Mouse (Mus musculus): Measurements from ENCODE around the gene Suv39h1. TPM values are rescaled to one million over a fixed set of nuclear protein-coding genes. Genes with fewer than 3 reads are reported as not detected.

The Suv39h1 gene
- polyA plus RNA-seq, 1 experiment from 2014 or later: 36.4 TPM

DNA sequence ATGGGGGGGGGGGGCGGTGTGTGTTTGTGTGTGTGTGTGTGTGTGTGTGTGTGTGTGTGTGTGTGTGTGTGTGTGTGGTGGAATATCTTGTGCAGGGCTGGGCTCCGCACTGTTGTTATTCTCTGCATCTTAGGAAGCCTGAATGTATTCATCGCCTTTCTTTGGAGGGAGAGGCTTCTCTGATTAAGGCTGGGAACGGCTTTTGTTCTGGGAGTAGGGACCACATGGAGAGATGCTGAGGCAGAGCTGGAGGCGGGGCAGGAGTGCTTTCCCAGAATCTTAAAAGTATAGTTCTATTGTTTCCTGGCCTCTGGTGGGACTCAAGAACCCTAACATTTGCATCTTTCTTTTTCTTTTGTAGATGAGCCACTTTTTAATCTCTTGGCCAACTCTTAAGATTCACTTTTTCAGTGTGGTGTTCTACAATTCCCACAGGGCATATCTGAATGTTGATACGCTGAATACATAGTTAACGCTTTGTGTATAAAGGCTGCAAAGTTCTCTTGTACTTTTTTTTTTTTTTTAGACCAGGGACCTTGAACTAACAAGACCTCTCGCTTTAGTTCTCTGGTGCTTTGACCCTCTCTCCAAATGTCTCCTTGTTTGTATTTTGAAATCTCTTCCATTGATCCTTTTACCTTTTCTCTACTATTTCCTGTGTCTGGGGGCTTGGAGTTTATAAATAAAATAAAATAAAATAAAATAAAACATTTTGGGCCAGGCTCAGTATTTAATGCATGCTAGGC is 60.8 kb downstream of the Suv39h1 start:
- H3K4me2 ChIP-seq (replicated peaks): no peak overlapping the region
- no peaks in the 10 kb centered on the region for H3K9me3 ChIP-seq (ENCODE audit: control insufficient read depth, low read length)
- no peak overlapping the region for H3K9ac ChIP-seq
- 18% methylated on average over 8 of the region's 8 CpGs for WGBS
- H3K27me3 ChIP-seq (ENCODE audit: control insufficient read depth, insufficient read depth, low read length): no peaks in the 10 kb centered on the region
- H3K4me3 ChIP-seq (replicated peaks; ENCODE audit: low read length): no peak overlapping the region
- no peaks in the 10 kb centered on the region for H3K4me1 ChIP-seq (replicated peaks; ENCODE audit: control insufficient read depth, insufficient read depth, low read length)
- H3K36me3 ChIP-seq (replicated peaks; ENCODE audit: control insufficient read depth, insufficient read depth): no peaks in the 10 kb centered on the region
- ATAC-seq (ENCODE audit: low FRiP score) (no peak), DNase-seq (ENCODE audit: low spot score) (no peak)
- no peak overlapping the region for H3K27ac ChIP-seq

DNA sequence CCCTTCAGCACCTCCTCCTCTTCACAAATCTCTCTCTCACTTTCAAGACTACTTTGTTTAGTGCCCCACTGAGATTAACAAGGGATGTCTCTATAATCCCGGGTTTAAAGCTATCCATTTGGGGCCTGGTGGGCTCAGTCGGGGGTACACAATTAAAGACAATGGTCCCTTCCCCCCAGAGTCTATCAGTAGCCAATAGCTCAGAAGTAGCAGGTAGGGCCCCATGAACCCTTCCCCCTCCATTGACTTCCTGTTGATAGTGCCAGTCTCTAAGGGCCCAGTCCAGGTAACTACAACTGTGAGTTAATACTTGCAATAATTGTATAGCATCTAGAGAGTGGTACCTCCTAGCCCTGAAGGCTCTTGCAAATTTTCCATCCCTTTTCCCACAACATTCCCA is 61.4 kb downstream of the Suv39h1 start:
- Histone ChIP-seq H3K4me3 (replicated peaks; ENCODE audit: low read length) (no peak overlapping the region), H3K9ac (no peak overlapping the region), H3K36me3 (replicated peaks; ENCODE audit: control insufficient read depth, insufficient read depth) (no peaks in the 10 kb centered on the region), H3K9me3 (ENCODE audit: control insufficient read depth, low read length) (no peaks in the 10 kb centered on the region), H3K4me2 (replicated peaks) (no peak overlapping the region), H3K27me3 (ENCODE audit: control insufficient read depth, insufficient read depth, low read length) (no peaks in the 10 kb centered on the region), H3K4me1 (replicated peaks; ENCODE audit: control insufficient read depth, insufficient read depth, low read length) (no peaks in the 10 kb centered on the region), H3K27ac (no peak overlapping the region)
- 17% methylated on average over 2 of the region's 2 CpGs for WGBS
- ATAC-seq (ENCODE audit: low FRiP score): no peak
- no peak for DNase-seq (ENCODE audit: low spot score)

Other genes starting within 250 kb of the Suv39h1 start
- gene Otud5, start 233.4 kb downstream of the Suv39h1 start, polyA plus RNA-seq (2014; fragmentation: Nextera tagmentation; extraction: Ambion mirVana): 29.3 and 30.8 TPM in 2 replicates
- gene Pim2, start 196.5 kb downstream of the Suv39h1 start, polyA plus RNA-seq (2014; fragmentation: Nextera tagmentation; extraction: Ambion mirVana): 21.3 and 22.6 TPM in 2 replicates
- gene Slc35a2, start 190.7 kb downstream of the Suv39h1 start, polyA plus RNA-seq (2014; fragmentation: Nextera tagmentation; extraction: Ambion mirVana): 23.9 and 28.1 TPM in 2 replicates
- 178 and 180 TPM in 2 replicates for gene Pqbp1, start 175.5 kb downstream of the Suv39h1 start, polyA plus RNA-seq (2014; fragmentation: Nextera tagmentation; extraction: Ambion mirVana)
- gene Timm17b, start 175.4 kb downstream of the Suv39h1 start, polyA plus RNA-seq (2014; fragmentation: Nextera tagmentation; extraction: Ambion mirVana): 158 and 166 TPM in 2 replicates
- not detected in 2 replicates for gene Gm10491, start 166.9 kb downstream of the Suv39h1 start, polyA plus RNA-seq (2014; fragmentation: Nextera tagmentation; extraction: Ambion mirVana)
- gene Gm10490, start 165.2 kb downstream of the Suv39h1 start, polyA plus RNA-seq (2014; fragmentation: Nextera tagmentation; extraction: Ambion mirVana): not detected in 2 replicates
- gene Pcsk1n, start 154.9 kb downstream of the Suv39h1 start, polyA plus RNA-seq (2014; fragmentation: Nextera tagmentation; extraction: Ambion mirVana): 271 and 284 TPM in 2 replicates
- gene Eras, start 146.2 kb downstream of the Suv39h1 start, polyA plus RNA-seq (2014; fragmentation: Nextera tagmentation; extraction: Ambion mirVana): not detected in 2 replicates
- 59.7 and 64.4 TPM in 2 replicates for gene Hdac6, start 126.9 kb downstream of the Suv39h1 start, polyA plus RNA-seq (2014; fragmentation: Nextera tagmentation; extraction: Ambion mirVana)
- gene Gata1, start 96.7 kb downstream of the Suv39h1 start, polyA plus RNA-seq (2014; fragmentation: Nextera tagmentation; extraction: Ambion mirVana): not detected in 2 replicates
- gene Glod5, start 56.3 kb downstream of the Suv39h1 start, polyA plus RNA-seq (2014; fragmentation: Nextera tagmentation; extraction: Ambion mirVana): 0.33 and 0.92 TPM in 2 replicates
- gene Was, start 15.7 kb upstream of the Suv39h1 start, polyA plus RNA-seq (2014; fragmentation: Nextera tagmentation; extraction: Ambion mirVana): 0.13 and 0.32 TPM in 2 replicates
- 56.6 and 60.9 TPM in 2 replicates for gene Wdr13, start 58.1 kb upstream of the Suv39h1 start, polyA plus RNA-seq (2014; fragmentation: Nextera tagmentation; extraction: Ambion mirVana)
- 304 and 340 TPM in 2 replicates for gene Rbm3, start 71.1 kb upstream of the Suv39h1 start, polyA plus RNA-seq (2014; fragmentation: Nextera tagmentation; extraction: Ambion mirVana)
- 22.3 and 24.5 TPM in 2 replicates for gene Tbc1d25, start 101.4 kb upstream of the Suv39h1 start, polyA plus RNA-seq (2014; fragmentation: Nextera tagmentation; extraction: Ambion mirVana)
- 30.6 and 33.1 TPM in 2 replicates for gene Ebp, start 118.8 kb upstream of the Suv39h1 start, polyA plus RNA-seq (2014; fragmentation: Nextera tagmentation; extraction: Ambion mirVana)
- gene Porcn, start 131.8 kb upstream of the Suv39h1 start, polyA plus RNA-seq (2014; fragmentation: Nextera tagmentation; extraction: Ambion mirVana): 45.0 and 46.9 TPM in 2 replicates
- gene Ftsj1, start 177.6 kb upstream of the Suv39h1 start, polyA plus RNA-seq (2014; fragmentation: Nextera tagmentation; extraction: Ambion mirVana): 49.5 and 51.0 TPM in 2 replicates
- 47.4 and 51.5 TPM in 2 replicates for gene Slc38a5, start 196.4 kb upstream of the Suv39h1 start, polyA plus RNA-seq (2014; fragmentation: Nextera tagmentation; extraction: Ambion mirVana)

All from hindbrain, embryonic 14.5 days (tissue).